Mouse (Mus musculus) hindbrain, postnatal 0 days (tissue): ENCODE results near the gene Bicd2. TPM values are rescaled to one million over a fixed set of nuclear protein-coding genes. Genes with fewer than 3 reads are reported as not detected.

ENCODE experiments used
- ATAC-seq: fragments of 200-750 bp; cut with Nextera tagmentation; 2 replicates; pipeline ENCODE4 v1.8.0; 2017; ENCODE audit warnings: mild to moderate bottlenecking, moderate TSS enrichment, moderate library complexity
- DNase-seq: peaks from one replicate; pipeline ENCODE4 v3.0.0-alpha.2; 2015; ENCODE audit warnings: low spot score
- H3K27ac ChIP-seq: fragments of 300-500 bp; sonication (generic); 2 replicates; pipeline ENCODE4 v1.5.1; 2014; ENCODE audit warnings: mild to moderate bottlenecking
- H3K27me3 ChIP-seq: fragments of 300-500 bp; sonication (generic); 2 replicates; pipeline ENCODE4 v1.6.1; 2014; ENCODE audit warnings: low read length, mixed read lengths; ENCODE audit not compliant: insufficient read depth
- H3K36me3 ChIP-seq: fragments of 300-500 bp; sonication (generic); 2 replicates; pipeline ENCODE4 v1.6.1; 2014; ENCODE audit warnings: low read length, mixed read lengths; ENCODE audit not compliant: insufficient read depth
- H3K4me1 ChIP-seq: fragments of 300-500 bp; sonication (generic); 2 replicates; pipeline ENCODE4 v1.6.1; 2014; ENCODE audit warnings: antibody characterized with exemption, low read length, mixed read lengths; ENCODE audit not compliant: insufficient read depth
- H3K4me2 ChIP-seq: fragments of 300-500 bp; sonication (generic); 2 replicates; pipeline ENCODE4 v1.6.1; 2014; ENCODE audit warnings: low read depth, mild to moderate bottlenecking, low read length, moderate library complexity, mixed read lengths
- H3K4me3 ChIP-seq: fragments of 300-500 bp; sonication (generic); 2 replicates; pipeline ENCODE4 v1.5.1; 2014; ENCODE audit warnings: low read length
- H3K9ac ChIP-seq: fragments of 300-500 bp; sonication (generic); replicated peaks from 2 replicates; pipeline ENCODE4 v1.6.1; 2014; ENCODE audit warnings: mild to moderate bottlenecking, low read length, moderate library complexity, mixed read lengths
- H3K9me3 ChIP-seq: fragments of 300-500 bp; sonication (generic); 2 replicates; pipeline ENCODE4 v1.6.1; 2016; ENCODE audit warnings: low read length, mixed read lengths
- CTCF ChIP-seq: IDR thresholded peaks from 2 replicates; pipeline ENCODE4 v1.5.1; 2016; ENCODE audit warnings: antibody characterized with exemption, control low read depth, low read depth
- WGBS: fragments of 180-500 bp; shearing (Covaris S2); extraction: QIAGEN DNeasy Blood & Tissue Kit; methylation state at CpG from one replicate; pipeline ENCODE4 v1.1.7; 2014; 5-methylcytosine and 5-hydroxymethylcytosine counted together
- polyA plus RNA-seq: library from polyadenylated mRNA; unstranded; fragments of >200 nt; fragmentation: Nextera tagmentation; extraction: Ambion mirVana; gene quantifications from 2 replicates; pipeline ENCODE4 v1.2.1, GENCODE M21; 2015
- total RNA-seq: library from RNA; depleted of rRNA; stranded (reverse); fragments of >200 nt; gene quantifications from 2 replicates; pipeline ENCODE4 v1.2.3, GENCODE M21; 2014

Gene Bicd2
- total and polyA plus RNA-seq, 2 experiments from 2014 or later: 25.1 to 51.2 TPM

DNA sequence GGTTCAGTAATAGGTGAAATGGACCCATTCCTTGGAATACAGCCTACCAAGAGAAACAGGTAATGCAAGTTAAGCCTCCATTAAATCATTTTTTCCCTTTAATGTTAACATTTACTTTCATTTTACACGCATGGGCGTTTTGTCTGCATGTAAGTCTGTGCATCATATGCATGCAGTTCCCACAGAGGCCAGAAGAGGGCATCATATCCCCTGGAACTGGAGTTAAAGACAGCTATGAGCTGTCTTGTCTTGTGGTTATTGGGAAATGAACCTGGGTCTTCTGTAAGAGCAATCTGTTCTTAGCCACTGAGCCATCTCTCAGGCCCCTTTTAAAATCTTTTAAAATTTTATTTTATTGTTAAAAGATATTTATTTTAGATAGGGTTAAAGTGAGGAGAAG is 50.0 kb downstream of the Bicd2 start:
- H3K9me3 ChIP-seq: no peaks in the 10 kb centered on the region
- no peak overlapping the region for H3K4me3 ChIP-seq
- 97% methylated on average over 2 of the region's 2 CpGs for WGBS
- peak; percentile 64 for TF ChIP-seq CTCF
- DNase-seq (peak; percentile 15), ATAC-seq (no peak)
- no peak overlapping the region for H3K4me2 ChIP-seq
- no peak overlapping the region for H3K27ac ChIP-seq
- H3K27me3 ChIP-seq: no peaks in the 10 kb centered on the region
- H3K36me3 ChIP-seq: 0 out of 2 replicates have a peak, but pooled peaks cover 7% of the 10 kb centered on the region
- no peak overlapping the region for H3K9ac ChIP-seq
- no peaks in the 10 kb centered on the region for H3K4me1 ChIP-seq

DNA sequence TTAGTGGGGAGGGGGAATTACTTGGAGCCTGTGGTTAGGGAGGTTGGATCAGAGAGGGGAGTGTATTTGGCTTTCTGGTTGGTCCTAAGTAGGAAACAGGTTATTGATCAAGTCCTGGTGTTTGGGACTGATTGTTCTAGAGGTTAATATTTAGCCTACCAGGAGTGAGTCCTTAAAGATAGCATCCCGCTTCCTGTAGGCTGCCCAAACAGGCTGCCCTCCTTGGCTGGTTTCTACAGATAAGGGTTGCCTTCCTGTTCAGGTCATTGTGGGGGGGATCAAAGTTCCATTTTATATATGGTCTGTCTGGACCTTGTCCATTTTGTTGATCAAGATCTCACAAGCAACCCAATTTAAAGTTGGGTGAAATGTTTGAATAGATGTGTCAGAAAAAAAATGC is 52.2 kb downstream of the Bicd2 start:
- DNase-seq (no peak), ATAC-seq (no peak)
- H3K9ac ChIP-seq: no peak overlapping the region
- H3K4me2 ChIP-seq: no peak overlapping the region
- 88% methylated on average over 1 of the region's 1 CpGs for WGBS
- H3K4me1 ChIP-seq: no peaks in the 10 kb centered on the region
- no peak overlapping the region for H3K27ac ChIP-seq
- TF ChIP-seq CTCF: no peak
- H3K9me3 ChIP-seq: no peaks in the 10 kb centered on the region
- H3K4me3 ChIP-seq: no peak overlapping the region
- H3K27me3 ChIP-seq: no peaks in the 10 kb centered on the region
- H3K36me3 ChIP-seq: no peaks in the 10 kb centered on the region

GRCm38 (mm10) chr13:49394886-49395447 is 53.6 kb downstream of the Bicd2 start:
- H3K4me2 ChIP-seq: no peak overlapping the region
- TF ChIP-seq CTCF: no peak
- no peak overlapping the region for H3K27ac ChIP-seq
- no peaks in the 10 kb centered on the region for H3K9me3 ChIP-seq
- ATAC-seq (no peak), DNase-seq (no peak)
- H3K36me3 ChIP-seq: no peaks in the 10 kb centered on the region
- no peak overlapping the region for H3K9ac ChIP-seq
- no peak overlapping the region for H3K4me3 ChIP-seq
- 91% methylated on average over 3 of the region's 3 CpGs for WGBS
- no peaks in the 10 kb centered on the region for H3K27me3 ChIP-seq
- no peaks in the 10 kb centered on the region for H3K4me1 ChIP-seq

- no peaks in the 10 kb centered on the region for H3K36me3 ChIP-seq
- DNase-seq (no peak), ATAC-seq (no peak)
- 91% methylated on average over 1 of the region's 1 CpGs for WGBS
- TF ChIP-seq CTCF: no peak
- H3K9ac ChIP-seq: no peak overlapping the region
- H3K27ac ChIP-seq: no peak overlapping the region
- no peaks in the 10 kb centered on the region for H3K27me3 ChIP-seq
- no peaks in the 10 kb centered on the region for H3K4me1 ChIP-seq
- H3K9me3 ChIP-seq: no peaks in the 10 kb centered on the region
- no peak overlapping the region for H3K4me3 ChIP-seq
- H3K4me2 ChIP-seq: no peak overlapping the region
Measured at GRCm38 (mm10) chr13:49396798-49397197, 55.4 kb downstream of the Bicd2 start.

DNA sequence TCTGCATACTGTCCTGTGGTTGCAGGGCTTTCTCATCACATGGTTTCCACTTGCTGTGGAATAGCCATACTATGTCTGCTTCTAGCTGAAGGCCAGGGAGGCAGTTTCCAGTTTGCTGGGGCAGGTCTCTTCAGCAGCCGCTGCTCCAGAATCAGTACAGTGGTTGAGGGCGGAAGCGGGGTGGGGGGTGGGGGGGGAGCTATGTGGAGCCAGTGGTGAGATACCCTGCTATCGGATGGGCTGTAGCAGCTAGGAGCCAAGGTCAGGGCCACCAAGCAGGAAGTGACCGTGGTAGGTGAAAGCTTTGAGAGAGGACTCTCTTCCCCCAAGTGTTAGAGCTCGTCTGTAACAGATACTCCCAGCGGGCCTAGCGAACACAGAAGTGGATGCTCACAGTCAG is 56.8 kb downstream of the Bicd2 start:
- 87% methylated on average over 8 of the region's 8 CpGs for WGBS

GRCm38 (mm10) chr13:49400139-49400538 is 58.8 kb downstream of the Bicd2 start:
- Histone ChIP-seq H3K27me3 (no peaks in the 10 kb centered on the region), H3K9ac (no peak overlapping the region), H3K36me3 (no peaks in the 10 kb centered on the region), H3K4me3 (no peak overlapping the region), H3K4me2 (no peak overlapping the region), H3K4me1 (no peaks in the 10 kb centered on the region), H3K27ac (no peak overlapping the region), H3K9me3 (no peaks in the 10 kb centered on the region)
- 44% methylated on average over 6 of the region's 6 CpGs for WGBS
- peak; percentile 81 for TF ChIP-seq CTCF
- ATAC-seq (peak; percentile 89), DNase-seq (peak; percentile 86)

More for the DNA sequence above, 56.8 kb downstream of the Bicd2 start:
- no peak for DNase-seq
- no peak overlapping the region for H3K9ac ChIP-seq
- H3K9me3 ChIP-seq: no peaks in the 10 kb centered on the region
- H3K4me3 ChIP-seq: no peak overlapping the region
- H3K4me1 ChIP-seq: no peaks in the 10 kb centered on the region
- H3K4me2 ChIP-seq: no peak overlapping the region
- no peak overlapping the region; the same call in 1 of the 2 replicates for H3K27ac ChIP-seq
- H3K27me3 ChIP-seq: no peaks in the 10 kb centered on the region
- H3K36me3 ChIP-seq: no peaks in the 10 kb centered on the region
- ATAC-seq: 0 out of 2 replicates have a peak, but pooled peaks have one; percentile 39
- TF ChIP-seq CTCF: no peak

- H3K4me3 ChIP-seq: no peak overlapping the region
- H3K9me3 ChIP-seq: no peaks in the 10 kb centered on the region
- no peak for TF ChIP-seq CTCF
- H3K4me1 ChIP-seq: no peaks in the 10 kb centered on the region
- no peak for DNase-seq
- no peaks in the 10 kb centered on the region for H3K27me3 ChIP-seq
- ATAC-seq: no peak
- no peaks in the 10 kb centered on the region for H3K36me3 ChIP-seq
- no peak overlapping the region for H3K9ac ChIP-seq
- no peak overlapping the region for H3K27ac ChIP-seq
- H3K4me2 ChIP-seq: no peak overlapping the region
- WGBS: 74% methylated on average over 2 of the region's 2 CpGs
Measured at GRCm38 (mm10) chr13:49402628-49403027, 61.2 kb downstream of the Bicd2 start.
